Mouse (Mus musculus) CD8-positive naive resting alpha-beta T cell, adult 2 months (primary cell): Measurements from ENCODE around the gene Gm15155.
"Not testable (repeated sequence)": the region's sequence is repeated elsewhere in the genome, so short reads cannot be mapped to it uniquely, and the experiment has no call there.

ENCODE experiments used
- DNase-seq, 2 experiments: peaks; one replicate each; pipeline ENCODE4 v3.0.0; 2022; ENCODE audit warnings: low read depth in 2 of 2, low spot score in 2 of 2

Gm15155 gene

GRCm38 (mm10) chrX:155624341-155624841, at the start of gene Gm15155:
Gene Gm15155, plus strand, starts transcription at chrX:155624741.
- DNase-seq, result no peak

GRCm38 (mm10) chrX:155579791-155580190, 44.8 kb upstream of the Gm15155 start:
- no peak for DNase-seq

- no peak for DNase-seq
Observed at GRCm38 (mm10) chrX:155584586-155584985, 40.0 kb upstream of the Gm15155 start.

GRCm38 (mm10) chrX:155591490-155591889, 33.1 kb upstream of the Gm15155 start:
- DNase-seq, result no peak

DNA sequence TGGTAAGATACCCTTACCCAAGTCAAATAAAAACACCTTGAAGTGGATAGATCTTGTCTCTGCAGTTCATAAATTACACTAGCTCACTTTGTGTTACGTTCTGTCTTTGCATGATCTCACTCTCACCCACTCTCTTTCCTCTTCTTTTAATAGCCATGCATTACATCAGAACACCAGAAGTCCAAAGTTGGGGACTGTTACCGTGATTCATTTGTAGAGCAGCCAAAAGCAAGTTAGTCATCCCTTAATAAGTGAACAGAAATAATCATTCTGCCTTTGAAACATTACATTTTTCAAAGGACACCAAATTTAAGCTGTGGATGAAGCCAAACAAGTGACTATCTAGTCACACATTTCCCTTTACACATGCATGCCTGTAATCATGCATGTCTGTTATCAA, 32.1 kb upstream of the Gm15155 start:
- no peak for DNase-seq

DNA sequence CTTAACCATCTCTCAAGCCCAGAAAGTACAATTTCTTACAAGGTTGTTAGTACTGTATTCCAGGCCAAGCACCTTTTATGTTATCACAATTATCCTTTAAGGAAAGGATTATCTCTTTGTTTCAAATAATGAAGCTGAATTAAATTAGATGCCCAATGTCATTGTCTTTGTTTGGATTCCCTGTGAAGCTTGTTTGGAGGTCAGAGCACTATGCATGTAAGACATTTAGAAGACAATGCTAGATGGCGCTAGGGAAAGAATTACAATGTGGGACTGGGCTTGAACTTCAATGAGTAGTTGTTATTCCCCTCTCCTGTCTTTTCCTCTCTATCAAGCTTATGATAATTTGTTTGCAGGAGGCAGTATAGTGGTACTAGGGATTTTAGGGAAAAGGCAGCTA, 29.9 kb upstream of the Gm15155 start:
- no peak for DNase-seq

DNA sequence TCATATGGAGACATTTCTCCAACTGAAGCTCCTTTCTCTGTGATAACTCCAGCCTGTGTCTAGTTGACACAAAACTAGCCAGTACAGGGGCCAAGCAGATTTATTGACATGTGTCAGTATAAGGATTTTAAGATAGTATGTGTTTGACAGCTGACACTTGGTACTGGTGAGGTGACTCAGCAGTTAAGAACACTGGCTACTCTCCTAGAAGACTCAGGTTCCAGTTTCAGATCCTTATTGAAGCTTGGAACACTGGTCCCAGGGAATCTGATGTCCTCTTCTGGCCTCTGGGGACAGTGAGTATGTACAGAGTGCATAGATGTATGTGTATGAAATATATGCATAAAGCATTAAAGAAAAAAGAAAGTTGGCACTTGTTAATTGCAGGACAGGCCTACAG, 28.2 kb upstream of the Gm15155 start:
- DNase-seq, result no peak

DNA sequence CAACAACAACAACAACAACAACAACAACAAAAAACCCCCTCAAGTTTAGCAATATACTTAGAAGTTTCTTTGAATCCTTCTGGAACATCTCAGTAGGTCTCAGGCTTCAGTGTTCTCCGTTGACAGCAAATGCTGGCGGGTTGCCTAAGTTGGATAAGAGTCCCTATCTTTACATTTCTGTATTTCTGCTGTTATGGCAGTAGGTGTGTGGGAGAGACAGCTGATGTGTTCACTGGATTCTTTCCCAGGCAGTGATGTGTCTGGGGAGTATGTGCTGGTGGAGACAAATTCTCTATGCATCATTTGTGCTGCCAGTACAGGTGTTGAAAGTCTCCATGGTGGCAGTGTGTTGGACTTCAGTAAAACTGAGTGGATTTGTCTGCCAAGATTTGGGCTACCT, 23.3 kb upstream of the Gm15155 start:
- no peak for DNase-seq

- DNase-seq, result no peak
Observed at GRCm38 (mm10) chrX:155622527-155622926, 2.0 kb upstream of the Gm15155 start.

DNA sequence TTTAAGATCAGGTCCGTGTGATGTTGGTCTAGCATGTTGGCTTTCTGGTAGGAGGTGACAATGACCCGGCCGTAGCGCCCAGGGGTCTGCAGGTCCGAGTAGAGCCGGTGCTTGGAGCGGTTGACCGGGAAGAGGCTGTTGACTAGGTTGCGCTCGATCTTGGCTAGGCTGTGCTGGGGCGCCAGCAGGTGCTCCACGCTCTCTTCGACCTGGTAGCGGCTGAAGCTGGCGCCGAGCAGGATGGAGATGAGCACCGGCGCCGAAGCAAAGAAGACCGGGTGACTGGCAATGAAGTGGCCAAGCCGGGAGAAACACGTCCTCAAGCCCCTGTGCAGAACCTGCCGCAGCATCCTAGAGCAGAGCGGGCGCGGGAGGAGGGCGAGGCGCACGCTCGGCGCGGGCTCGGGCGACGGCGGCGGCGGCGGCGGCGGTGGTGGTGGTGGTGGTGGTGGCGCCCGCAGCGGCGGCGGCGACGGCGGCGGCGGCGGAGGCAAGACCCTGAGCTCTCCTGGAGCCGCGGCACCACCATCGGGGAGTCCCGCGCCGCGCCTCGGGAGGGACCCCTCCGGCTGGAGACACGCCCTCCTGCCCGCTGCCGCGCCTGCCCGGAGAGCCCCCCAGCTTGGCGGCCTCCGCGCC, 1.5 kb upstream of the Gm15155 start:
- DNase-seq, result no peak

DNA sequence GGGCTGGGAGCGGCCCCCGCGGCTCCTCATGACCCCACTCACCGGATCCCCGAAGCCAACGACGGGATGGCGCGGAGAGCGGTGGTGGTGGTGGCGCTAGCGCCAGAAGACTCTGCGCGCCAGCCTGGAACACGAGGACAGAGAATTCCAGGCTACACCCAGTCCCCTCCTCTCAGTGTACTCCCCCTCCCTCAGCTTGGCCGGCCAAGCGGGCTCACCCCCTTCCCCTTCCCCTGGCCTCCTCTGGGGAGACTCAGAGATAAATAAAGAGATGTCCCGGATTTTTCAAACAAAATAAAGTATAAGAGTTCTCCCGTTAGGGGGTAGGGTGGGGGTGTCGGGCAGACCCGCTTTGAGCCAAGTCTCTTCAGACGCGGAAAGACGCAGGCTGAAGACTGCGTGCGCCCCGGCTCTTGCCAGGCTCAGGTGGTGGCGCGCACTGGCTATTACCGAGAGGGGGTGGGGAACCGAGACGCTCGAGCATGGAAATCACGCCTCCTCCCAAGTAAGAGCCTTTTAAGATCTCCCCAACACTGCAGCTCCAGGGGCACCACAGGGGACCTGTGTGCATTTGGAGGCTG, 750 bp upstream of the Gm15155 start, which contains the start of gene Ptchd1:
Gene Ptchd1, minus strand, starts transcription at position 114 of the 581 bp plus-strand sequence.
- DNase-seq, result no peak

DNA sequence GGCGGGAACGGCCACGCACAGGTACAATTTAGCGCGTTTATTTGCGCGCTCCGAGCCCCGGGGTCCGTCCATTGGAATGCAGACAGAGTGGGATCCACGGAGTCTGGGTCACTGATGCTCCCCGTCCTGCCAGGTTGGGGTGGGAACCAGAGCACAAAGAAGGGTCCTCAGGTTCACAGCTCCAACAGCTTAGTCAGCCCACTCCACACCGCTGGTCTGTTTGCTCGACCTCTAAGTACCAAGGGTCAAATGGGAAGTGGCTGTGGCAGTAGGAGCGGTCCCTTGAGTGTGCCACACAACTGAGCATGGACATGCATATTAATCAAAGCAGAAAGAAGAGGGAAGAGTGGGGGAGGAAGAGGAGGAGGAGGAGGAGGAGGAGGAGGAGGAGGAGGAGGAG, 354 bp downstream of the Gm15155 start:
- no peak for DNase-seq

GRCm38 (mm10) chrX:155625671-155626196, 1.2 kb downstream of the Gm15155 start:
- no peak for DNase-seq

- DNase-seq, result no peak
Observed at GRCm38 (mm10) chrX:155643975-155644374, 19.4 kb downstream of the Gm15155 start.

DNA sequence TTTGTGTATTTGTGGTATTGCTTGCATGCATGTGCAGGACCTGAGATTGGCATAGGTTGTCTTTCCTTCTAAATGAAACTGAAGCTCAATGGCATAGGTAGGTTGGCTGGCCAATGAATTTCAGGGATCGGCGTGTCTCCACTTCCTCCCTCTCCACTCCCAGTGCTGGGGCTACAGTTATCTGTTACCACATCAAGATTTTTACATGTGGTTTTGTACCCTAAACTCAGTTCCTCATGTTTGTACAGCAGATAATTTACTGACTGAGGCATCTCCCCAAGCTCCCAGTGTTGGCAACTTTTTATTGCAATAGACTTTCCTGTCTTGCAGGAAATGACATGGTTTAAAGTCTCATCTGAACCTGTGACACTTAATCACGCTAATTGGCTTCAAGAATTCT, 21.4 kb downstream of the Gm15155 start:
- DNase-seq, result no peak

- no peak for DNase-seq
Observed at GRCm38 (mm10) chrX:155657971-155658370, 33.4 kb downstream of the Gm15155 start.

GRCm38 (mm10) chrX:155690440-155690839, 65.9 kb downstream of the Gm15155 start:
- DNase-seq, result not testable (repeated sequence)

GRCm38 (mm10) chrX:155724157-155724556, 99.6 kb downstream of the Gm15155 start:
- no peak for DNase-seq

DNA sequence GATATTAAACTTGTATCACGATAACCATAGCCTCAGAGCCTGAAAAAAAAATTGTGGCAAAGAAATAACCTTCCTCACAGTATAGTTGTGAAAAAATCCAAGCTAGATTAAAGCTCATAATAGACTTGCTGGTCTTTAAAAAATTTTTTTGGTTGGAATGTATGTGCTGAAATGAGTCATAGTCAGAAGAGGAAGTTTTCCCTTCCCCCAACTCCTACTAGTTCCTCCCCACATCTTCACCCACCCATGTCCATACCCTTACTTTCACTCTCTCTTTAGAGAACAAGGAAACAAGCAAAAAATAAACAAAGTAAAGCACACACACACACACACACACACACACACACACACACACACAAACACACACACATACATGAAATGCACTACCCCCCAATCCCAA, 103.8 kb downstream of the Gm15155 start:
- no peak for DNase-seq

- DNase-seq, result no peak
Observed at GRCm38 (mm10) chrX:155888118-155888517, 263.6 kb downstream of the Gm15155 start.

DNA sequence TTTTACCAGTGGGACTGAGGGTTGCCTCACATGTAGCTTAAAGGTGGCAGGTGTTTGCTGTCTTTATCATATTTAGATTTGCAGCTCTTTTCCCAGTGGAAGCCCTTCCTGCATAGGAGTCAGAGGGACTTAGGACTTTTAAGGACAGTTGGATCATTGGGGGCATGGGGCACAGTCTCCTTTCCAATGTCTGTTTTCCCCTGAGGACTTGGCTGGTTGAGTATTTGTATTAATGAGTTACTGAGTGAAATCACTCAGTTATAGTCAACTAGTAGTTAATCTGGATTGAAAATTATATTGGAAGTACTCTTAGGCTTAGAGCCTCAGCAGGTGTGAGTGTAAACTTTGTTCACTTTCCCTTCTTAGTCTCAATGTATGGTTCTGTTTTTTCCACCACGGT, 275.5 kb downstream of the Gm15155 start:
- no peak for DNase-seq

DNA sequence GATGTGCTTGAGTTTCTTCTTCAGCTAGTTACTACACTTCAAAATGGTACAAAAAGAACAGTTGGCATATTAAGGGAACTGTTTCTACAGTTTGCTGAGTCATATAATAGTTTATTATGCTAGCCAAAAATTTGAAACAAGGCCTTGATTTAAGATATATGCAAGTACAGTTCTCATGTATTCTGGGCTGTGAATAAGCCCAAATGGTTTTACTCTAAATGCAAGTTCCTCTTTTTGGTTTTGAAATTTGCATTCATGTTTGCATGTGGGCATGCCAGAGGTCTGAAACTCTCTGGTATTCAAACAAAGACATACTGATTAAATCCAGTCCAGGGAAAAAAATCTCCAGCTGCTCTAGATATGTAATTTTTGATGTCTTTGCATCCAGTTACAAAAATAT, 277.2 kb downstream of the Gm15155 start:
- DNase-seq, result no peak

- no peak for DNase-seq
Observed at GRCm38 (mm10) chrX:155903108-155903507, 278.6 kb downstream of the Gm15155 start.
